Mouse (Mus musculus) kidney, postnatal 14 days (tissue): ENCODE data around the gene Ifnl2.

Experiments
- DNase-seq: peaks from one replicate; pipeline ENCODE4 v3.0.0; 2022; ENCODE audit warnings: mixed read lengths

The Ifnl2 gene

DNA sequence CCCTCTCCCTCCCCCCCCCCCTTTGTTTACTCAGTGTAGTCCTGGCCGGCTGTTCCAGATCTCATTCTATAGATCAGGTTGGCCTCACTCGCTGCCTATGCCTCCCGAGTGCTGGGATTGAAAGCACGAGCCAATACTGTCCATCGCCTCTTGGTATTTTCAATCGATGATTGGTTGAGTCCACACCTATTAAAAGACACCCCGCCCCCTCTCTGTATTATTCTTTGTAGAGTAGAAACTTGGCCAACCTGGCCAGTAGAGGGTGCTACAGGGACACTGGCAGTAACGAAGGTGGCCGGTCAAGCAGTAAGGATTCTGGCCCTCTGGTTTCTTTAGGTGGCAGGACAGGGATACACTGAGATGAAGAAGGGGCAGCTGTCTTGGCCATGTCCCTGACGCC lies 19.8 kb downstream of the Ifnl2 start:
- peak; percentile 85 for DNase-seq

DNA sequence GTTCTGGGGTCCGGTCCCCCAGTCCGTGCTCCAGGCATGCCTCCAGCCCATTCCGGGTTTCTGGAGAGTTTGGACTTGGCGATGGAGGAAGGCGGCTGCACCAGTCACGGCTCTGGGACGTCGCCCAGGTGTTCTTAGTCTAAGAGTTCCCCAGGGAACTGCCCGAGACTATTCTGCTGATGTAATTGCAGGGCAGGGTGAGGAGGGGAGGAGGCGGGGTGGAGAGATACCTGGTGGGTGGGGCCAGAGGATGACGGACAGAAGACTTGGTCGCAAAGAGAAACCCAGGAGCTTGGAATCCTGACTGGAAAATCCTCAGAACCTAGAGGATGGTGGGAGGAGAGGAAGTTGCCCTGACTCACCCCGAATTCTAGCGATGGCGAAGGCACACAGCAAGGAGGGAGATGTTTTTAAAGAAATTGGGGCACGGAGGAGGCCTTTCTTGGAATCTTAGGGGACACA lies 22.2 kb downstream of the Ifnl2 start:
- DNase-seq, result peak; percentile 37

DNA sequence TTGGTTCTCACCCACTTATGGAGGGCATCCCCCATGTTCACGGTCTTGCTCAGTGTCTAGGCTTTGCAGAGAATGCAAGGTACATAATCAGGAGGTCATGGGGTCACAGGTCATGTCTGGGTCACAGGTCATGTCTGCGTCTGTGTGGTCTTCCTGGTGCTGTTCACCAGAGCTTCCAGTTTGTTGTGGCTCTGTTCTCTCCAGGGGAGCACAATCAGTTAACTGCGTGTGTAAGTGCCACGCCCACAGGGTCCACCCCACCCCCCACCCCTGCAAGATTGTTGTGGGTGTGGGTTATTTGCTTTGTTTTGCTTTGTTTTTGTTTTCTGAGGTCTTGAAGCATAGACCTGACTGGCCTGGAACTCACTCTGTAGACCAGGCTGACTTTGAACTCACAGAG lies 26.1 kb downstream of the Ifnl2 start:
- no peak for DNase-seq

DNA sequence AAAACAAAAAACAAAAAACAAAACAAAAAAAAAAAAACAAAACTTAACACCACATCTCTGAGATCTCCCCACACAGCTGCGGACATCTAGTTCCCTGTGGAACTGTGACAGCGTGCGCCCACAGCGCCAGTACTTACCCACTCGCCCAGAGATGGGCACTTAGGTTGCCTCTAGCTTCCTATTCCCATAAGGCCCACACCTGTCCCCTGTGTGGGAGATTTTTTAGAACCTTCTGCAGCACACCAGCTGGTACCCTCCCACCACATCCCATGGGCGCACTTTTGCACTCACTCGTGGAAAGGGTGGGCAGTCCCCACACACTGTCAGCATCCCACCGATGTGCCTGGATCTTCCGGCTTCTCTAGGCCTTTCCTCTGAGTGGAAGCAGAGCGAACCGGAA lies 27.4 kb downstream of the Ifnl2 start:
- no peak for DNase-seq

DNA sequence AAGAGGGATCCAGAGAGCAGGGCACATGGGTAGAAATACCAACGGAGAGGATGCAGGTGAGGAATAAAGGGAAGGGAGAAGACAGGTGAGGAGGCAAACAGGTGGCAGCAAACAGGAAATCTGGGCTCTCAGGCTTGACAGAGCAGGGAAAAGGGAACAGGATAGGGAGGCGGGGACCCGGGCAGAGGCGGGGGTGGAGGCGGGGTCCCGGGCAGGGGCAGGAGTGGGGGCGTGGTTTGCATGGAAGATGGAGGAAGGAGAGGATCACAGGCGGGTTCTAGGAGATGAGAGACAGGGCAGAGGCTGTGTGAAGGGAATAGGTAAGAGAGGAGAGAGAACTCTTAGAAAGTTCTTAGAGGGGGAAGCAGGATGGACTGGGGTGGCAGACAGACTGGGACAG lies 31.4 kb downstream of the Ifnl2 start:
- DNase-seq, result peak; percentile 31

DNA sequence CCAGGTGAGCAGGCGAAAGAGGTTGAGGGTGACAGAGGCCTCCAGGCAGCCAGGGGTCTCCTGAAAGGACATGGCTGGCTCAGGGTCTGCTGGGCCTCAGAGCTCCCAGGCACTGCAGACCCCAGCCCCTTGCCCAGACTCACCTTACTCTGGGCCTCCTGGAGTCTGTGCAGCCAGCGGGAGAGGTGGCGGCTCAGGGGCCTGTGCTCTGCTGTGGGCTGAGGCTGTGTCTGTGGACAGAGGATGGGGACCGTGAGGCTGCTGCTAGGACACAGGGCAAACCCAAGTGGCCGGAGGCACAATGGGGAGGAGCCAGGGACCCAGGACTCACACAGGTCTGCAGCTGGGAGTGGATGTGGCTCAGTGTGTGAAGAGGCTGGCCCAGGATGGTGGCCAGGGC lies 32.9 kb downstream of the Ifnl2 start:
- DNase-seq, result no peak

DNA sequence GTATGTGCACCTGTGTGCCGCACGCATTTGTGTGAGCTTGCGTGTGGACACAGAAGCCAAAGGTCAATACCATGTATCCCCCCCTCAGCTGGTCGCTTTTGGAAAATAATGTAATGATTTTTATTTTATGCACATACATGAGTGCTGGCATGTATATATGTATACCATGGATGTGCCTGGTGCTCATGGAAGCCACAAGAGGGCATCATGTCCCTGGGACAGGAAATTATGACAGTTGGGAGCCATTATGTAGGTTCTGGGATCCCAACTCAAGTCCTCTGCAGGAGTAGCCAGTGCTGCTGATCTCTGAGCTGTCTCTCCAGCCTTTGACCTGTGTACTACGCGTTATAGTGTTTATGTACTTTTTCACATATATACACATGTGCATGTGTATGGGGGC lies 34.1 kb downstream of the Ifnl2 start:
- DNase-seq, result no peak

DNA sequence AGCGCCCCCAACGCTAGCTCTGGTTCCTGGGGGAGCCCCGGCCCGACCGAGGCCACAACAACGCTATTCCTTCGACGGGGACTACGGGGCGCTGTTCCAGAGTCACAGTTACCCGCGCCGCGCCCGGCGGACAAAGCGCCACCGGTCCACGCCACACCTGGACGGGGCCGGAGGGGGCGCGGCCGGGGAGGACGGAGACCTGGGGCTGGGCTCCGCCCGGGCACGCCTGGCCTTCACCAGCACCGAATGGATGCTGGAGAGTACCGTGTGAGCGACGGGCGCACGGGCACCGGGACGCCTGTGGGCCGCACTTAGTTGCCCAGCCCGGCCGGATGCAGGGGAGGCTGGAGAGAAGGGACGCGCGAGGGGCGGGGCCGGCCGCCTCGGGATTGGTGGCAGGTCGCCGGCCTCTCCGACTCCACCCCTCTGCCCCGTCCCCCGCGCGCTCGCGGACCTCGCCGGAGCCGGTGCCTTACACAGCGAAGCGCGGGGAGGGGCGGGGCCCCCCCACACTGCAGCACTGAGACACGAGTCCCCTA lies 43.0 kb downstream of the Ifnl2 start:
- peak; percentile 83 for DNase-seq

DNA sequence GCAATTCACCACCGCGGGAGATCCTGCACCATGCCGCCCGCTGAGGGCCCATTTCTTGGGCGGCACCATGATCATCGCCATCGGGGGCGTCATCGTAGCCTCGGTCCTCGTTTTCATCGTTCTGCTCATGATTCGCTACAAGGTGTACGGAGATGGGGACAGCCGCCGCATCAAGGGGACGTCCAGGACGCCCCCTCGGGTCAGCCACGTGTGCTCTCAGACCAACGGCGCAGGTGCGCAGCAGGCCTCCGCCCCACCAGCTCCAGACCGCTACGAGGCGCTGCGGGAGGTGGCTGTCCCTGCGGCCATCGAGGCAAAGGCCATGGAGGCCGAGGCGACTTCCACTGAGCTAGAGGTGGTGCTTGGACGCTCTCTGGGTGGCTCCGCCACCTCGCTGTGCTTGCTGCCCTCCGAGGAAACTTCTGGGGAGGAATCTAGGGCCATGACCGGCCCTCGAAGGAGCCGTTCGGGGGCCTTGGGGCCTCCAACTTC lies 43.5 kb downstream of the Ifnl2 start:
- DNase-seq, result no peak

DNA sequence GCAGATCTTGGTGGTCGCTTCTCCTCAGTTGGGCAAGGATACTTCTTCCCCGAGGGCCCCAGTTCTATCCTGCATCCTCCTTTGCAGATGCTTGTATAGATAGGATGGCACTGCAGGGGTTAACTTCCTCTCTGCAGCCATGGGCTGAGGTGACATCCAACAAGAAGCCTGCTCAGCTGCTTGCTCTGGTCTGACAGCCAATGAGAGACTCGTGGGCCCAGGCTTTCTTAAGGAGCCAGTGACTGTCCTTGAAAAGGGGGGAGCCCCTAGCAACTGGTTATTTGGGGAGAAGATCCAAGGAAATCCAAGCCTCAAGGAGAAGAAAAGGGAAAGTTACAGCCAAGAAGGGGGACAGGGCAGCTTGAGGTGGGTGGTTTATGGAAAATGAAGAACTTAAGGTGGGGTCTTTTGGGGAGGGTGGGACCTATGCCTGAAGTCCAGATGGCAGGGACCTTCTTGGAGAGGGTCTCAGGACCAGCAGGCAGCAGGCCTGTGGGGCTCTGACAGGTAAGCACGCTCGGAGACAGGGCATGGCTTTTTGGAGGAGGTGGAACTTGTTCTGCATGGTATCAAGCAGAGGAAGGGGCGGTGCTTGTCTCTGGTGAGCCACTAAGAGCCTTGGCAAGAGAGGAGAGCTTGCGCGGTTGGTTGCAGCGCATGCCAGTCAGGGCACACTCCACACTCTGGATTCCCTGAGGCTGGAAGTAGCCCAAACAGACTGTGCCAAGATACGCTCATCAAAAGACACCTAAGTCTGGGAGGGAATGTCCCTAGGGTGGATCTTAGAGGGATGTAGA lies 45.6 kb downstream of the Ifnl2 start:
- peak; percentile 78 for DNase-seq

DNA sequence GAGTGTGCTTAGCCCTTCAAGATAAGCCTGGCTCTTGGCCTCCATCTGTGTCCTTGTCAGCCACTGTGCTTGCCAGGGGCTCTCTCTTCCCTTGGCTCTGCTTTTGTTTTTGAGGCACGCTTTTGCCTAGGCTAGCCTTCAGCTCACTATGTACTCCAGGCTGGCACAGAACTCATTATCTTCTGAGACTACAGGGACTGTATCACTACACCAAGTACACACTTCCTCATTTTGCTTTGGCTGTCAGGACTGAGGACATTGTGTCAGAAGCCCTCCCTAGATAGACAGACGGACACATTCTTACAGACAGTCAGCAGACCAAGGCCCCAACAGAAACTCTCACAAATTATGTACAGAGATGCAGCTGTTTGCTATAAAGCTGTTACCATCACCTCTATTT lies 47.5 kb downstream of the Ifnl2 start:
- DNase-seq, result no peak

DNA sequence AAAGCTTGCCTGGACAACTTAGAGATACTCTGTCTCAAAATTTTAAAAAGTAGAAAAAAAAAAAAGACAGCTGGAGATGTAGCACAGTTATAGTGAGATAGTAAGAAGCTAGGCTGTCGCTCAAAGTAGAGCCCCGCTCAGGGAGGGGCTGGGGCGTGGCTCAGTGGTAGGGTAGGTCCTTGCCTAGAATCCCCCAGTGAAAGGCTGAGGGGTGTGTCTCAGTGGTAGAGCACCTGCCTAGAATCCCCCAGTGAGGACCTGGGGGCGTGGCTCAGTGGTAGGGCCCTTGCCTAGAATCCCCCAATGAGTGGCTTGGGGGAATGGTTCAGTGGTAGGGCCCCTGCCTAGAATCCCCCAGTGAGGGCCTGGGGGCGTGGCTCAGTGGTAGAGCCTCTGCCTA lies 49.9 kb downstream of the Ifnl2 start:
- no peak for DNase-seq
